Mouse (Mus musculus): ENCODE data around the gene Gm10490. TPM values are rescaled to one million over a fixed set of nuclear protein-coding genes. Genes with fewer than 3 reads are reported as not detected.

The Gm10490 gene
- total RNA-seq (2023): not detected

DNA sequence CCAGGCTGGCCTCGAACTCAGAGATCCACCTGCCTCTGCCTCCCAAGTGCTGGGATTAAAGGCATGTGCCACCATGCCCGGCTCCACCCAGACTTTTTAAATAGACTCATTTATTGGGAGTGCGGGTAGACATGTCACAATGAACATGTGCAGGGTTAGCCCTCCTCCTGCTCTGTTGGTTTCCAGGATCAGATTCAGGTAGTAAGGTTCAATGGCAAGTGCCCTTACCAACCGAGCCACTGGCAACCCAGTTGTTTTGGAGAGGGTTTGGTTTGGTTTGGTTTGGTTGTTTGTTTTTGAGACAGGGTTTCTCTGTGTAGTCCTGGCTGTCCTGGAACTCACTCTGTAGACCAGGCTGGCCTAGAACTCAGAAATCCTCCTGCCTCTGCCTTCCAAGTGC is at the start of gene Gm10490:
Gene Gm10490 (plus strand): TSS at position 301 of the 400 bp plus-strand sequence.

DNA sequence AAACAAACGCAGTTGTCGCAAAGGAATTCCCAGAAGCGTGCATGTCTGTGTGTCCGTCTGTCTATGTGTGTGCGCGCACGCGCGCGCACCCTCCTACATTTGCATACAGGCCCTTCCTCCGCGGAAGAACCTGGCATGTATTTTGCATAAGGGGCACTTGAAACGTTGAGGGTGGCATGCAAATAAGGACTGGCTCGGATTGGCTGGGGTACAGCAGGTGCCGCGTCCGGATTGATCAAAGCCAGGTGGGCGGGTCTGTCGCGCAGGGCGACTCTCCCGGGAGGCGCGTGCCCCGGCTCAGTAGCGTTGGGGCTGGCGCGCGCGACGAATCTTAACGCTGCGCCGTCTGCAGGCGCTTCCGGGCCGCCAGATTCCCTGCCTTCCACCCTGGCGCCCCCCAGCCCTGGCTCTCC is 31.3 kb upstream of the Gm10490 start, which contains the start of gene Pim2:
Gene Pim2 (plus strand): TSS at position 256 of the 413 bp plus-strand sequence.

DNA sequence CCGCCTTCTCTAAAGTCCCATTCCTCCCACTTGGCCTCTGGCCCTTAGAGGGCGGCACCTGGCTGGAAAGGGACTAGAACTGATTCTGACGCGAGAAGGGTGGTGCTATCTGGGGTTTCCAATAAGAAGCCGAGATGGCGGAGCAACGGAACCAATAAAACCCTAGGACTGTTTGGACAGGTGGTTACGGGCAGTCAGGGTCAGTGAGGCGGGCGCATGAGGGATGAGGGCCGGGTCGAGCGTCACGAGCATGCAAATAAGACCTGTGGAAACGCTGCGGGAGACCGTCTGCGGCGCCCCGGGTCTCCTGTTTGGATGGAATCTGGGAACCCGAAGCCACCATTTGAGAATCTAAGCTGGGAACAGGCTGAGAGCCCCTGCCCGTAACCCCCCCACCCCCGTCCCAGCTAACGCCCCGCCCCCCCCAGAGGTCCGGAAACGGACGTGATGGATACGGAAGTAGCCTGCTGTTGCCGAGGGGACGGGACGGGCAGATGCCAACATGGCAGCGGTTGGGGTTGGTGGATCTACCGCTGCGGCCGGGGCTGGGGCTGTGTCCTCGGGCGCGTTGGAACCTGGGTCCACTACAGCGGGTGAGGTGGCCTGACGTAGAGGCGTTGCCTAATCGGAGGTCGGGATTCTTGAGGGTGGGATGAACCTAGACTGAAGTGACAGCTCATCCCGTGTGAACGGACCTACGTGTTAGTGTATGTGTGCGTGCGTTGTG is 25.3 kb upstream of the Gm10490 start, which contains the start of gene Slc35a2:
Gene Slc35a2 (plus strand): TSS at position 188 of the 727 bp plus-strand sequence.

DNA sequence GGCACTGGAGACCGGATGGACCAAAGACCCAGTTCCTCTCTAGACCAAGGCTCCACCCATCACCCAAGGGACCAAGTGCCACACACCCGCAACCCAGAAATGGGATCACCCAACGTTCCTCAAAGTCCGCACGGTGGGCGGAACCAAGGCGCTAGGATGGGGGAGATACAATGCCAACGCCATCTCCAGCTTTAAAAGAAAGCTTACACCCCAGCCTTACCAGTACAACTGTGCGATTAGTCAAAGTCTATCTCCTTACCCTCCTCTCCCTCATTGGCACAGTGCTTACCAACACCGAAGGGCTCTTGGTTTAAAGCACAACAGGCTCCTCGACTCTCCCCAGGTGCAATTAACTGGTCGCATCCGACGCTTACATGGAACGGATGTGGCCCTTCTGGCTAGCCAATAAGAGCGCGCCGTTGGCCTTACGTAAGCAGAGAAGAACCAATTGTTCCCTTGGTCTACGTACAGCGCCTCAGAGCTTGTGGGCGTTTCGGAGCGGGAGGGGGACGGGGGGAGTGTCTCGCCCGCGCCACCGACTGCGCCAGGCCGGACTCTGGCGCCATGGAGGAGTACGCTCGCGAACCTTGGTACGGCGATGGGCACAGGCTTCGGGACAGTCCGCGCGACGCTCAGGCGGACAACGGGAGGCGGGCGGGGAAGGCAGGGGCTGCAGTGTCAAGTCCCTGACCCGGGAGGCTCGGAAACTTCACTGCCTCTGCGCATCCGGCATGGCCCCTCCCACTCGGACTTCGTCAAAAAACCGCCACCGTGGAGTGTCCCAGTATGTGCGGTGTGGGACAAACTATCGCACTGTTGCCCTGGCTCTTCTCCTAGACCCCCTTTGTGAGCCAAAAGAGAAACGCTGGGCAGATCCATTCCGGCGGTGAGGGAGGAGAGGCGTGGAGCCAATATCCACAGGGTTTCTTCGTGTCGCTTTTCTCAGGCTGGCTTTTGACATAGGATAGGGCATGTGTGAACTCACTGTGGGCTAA is 10.2 kb upstream of the Gm10490 start, which contains the start of the genes Pqbp1 and Timm17b:
Gene Pqbp1 (minus strand): TSS at position 390 of the 995 bp plus-strand sequence.
Gene Timm17b (plus strand): TSS at position 478 of the 995 bp plus-strand sequence.

DNA sequence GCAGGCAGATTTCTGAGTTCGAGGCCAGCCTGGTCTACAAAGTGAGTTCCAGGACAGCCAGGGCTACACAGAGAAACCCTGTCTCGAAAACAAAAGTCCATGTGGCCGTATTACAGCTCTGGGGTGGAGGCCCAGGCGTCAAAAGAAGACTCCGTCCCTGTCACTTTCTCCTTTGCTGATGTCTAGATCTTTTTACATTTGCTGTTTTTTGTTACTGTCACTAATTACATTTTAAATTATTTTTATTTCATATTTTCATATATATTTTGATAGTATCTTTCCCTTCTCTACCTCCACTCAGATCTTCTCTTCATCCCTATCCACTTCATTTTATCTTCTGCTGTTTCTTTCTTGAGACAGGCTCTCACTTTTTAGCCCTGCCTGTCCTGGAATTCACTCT is 1.6 kb upstream of the Gm10490 start, which contains the start of gene Gm10491:
Gene Gm10491 (minus strand): TSS at position 101 of the 400 bp plus-strand sequence.

DNA sequence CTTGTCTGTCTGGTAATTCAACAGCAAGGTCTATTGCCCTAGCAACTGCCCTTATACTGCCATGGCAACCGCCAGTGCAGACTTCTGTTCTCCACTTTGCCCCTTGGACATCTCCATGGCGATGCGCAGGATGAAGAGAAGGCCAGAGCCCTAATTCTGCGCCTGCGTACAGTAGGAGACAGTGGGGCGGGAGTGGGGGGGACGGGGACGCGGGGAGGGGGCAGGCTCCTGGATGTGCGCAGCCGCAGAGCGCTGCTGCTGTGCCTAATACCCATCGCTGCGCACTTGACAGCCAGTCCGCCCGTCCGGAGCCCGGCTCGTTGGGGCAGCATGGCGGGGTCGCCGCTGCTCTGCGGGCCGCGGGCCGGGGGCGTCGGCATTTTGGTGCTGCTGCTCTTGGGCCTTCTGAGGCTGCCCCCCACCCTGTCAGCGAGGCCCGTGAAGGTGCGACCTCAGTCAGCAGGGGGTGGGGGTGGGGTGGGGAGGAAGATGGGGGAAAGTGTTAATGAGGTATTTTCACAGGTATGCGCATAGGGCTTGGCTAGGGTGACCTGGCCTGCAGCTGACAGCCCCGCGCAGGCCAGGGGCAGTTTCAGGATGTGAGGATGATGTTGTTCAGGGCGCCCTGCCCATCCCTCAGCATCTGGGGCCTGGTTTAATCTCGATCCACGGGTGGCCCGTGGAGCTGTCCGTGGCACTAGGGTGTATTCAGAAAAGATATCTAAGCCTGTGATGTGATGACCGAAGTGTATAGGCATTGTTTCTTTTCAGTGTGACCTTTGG is 10.4 kb downstream of the Gm10490 start, which contains the start of gene Pcsk1n:
Gene Pcsk1n (plus strand): TSS at position 222 of the 783 bp plus-strand sequence.

DNA sequence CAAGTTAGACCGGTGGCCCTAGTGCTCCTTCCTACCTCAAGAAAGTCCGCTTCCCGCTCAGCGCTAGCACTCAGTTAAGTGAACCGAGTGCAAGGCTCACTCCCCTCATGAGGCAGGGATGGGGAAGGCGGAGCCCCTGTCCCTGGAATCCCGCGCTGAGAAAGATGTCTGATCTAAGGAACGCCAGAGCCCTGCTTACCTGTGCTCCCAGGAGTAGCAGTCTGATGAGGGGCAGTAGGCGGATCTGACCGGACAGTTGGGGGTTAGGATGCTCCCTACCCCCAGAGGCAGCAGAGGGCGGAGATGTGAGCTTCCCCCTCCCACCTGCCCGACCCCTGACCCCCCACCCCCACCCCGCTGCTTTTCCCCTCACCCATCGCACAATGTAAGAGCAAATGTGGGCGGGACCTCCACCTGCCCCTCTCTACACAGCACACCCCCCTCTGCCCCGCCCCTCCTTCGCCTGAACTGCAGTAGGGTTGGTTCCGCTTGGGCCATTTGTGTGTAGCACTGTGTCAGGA is 19.0 kb downstream of the Gm10490 start, which contains the start of gene Eras:
Gene Eras (minus strand): TSS at position 338 of the 521 bp plus-strand sequence.

DNA sequence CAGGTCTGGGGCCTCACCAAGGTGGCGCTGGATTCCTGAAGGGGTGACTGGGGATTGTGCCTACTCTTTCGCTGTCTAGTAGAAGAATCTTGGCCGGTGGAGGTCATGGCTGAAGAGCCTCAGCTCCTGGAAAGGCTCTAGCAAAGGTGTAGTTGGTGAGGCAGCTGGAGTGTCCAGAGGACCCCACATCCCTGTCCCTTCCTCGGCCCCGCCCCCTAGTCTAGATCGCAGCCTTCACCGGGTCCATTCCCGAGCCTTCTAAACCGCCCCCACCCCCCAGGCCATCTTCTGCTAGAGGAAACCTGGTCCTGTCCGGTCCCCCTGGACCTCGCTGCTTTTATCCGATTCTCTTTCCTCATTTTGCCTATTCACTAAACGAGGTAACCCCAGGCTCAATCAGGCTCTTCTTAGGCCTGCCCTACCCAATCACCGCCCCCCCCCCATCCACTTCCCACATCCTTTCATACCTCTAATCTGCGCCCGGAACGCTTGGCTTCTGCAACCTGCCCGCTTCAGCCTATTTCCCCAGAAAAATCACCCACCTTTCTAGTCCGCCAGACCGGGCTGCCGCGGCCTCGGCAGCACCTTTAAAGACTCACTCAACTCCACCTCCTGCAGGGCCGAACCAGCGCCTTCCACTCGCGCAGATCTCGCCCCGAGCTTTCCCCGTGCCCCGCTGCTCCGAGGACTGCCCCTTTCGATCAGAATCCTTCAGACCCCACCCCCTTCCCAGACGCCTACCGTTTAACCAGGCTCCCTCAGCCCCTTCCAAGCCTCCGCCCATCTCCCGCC is 38.0 kb downstream of the Gm10490 start, which contains the start of gene Hdac6:
Gene Hdac6 (minus strand): TSS at position 782 of the 792 bp plus-strand sequence.

Other genes with a start within 250 kb of the Gm10490 start
- 100 to 1,000 TPM; 469 to 499 TPM for gene Plp2, start 238.2 kb upstream of the Gm10490 start, total RNA-seq (2023)
- under 1 TPM; 0.27 to 0.35 TPM for gene Magix, start 228.3 kb upstream of the Gm10490 start, total RNA-seq (2023)
- gene Gpkow, start 212.4 kb upstream of the Gm10490 start, total RNA-seq (2023): 10 to 100 TPM; 30.3 to 38.9 TPM
- 10 to 100 TPM; 46.7 to 57.0 TPM for gene Wdr45, start 195.2 kb upstream of the Gm10490 start, total RNA-seq (2023)
- gene Gm45208, start 187.3 kb upstream of the Gm10490 start, total RNA-seq (2023): not detected
- 1 to 10 TPM; 3.8 to 5.6 TPM for gene Praf2, start 181.1 kb upstream of the Gm10490 start, total RNA-seq (2023)
- under 1 TPM in 1 of 2 experiments, not detected in 1; 0.18 TPM for gene Ccdc120, start 158.6 kb upstream of the Gm10490 start, total RNA-seq (2023)
- gene Tfe3, start 147.0 kb upstream of the Gm10490 start, total RNA-seq (2023): 10 to 100 TPM; 63.8 to 76.2 TPM
- gene Gripap1, start 119.8 kb upstream of the Gm10490 start, total RNA-seq (2023): 100 to 1,000 TPM; 135 to 144 TPM
- 1 to 10 TPM; 1.3 to 5.8 TPM for gene Kcnd1, start 87.3 kb upstream of the Gm10490 start, total RNA-seq (2023)
- gene Otud5, start 68.2 kb upstream of the Gm10490 start, total RNA-seq (2023): 100 to 1,000 TPM; 115 to 130 TPM
- 1 to 10 TPM; 4.4 to 5.6 TPM for gene Pim2, start 31.3 kb upstream of the Gm10490 start, total RNA-seq (2023)
- 10 to 100 TPM; 15.6 to 23.7 TPM for gene Slc35a2, start 25.5 kb upstream of the Gm10490 start, total RNA-seq (2023)
- gene Pqbp1, start 10.3 kb upstream of the Gm10490 start, total RNA-seq (2023): 10 to 100 TPM; 37.7 to 43.9 TPM
- 10 to 100 TPM; 48.6 to 57.2 TPM for gene Timm17b, start 10.2 kb upstream of the Gm10490 start, total RNA-seq (2023)
- not detected for gene Gm10491, start 1.7 kb upstream of the Gm10490 start, total RNA-seq (2023)
- gene Pcsk1n, start 10.3 kb downstream of the Gm10490 start, total RNA-seq (2023): not detected
- not detected for gene Eras, start 19.1 kb downstream of the Gm10490 start, total RNA-seq (2023)
- gene Hdac6, start 38.3 kb downstream of the Gm10490 start, total RNA-seq (2023): 10 to 100 TPM in 1 of 2 experiments, 1 to 10 TPM in 1; 8.4 to 10.1 TPM
- gene Gata1, start 68.5 kb downstream of the Gm10490 start, total RNA-seq (2023): 10 to 100 TPM in 1 of 2 experiments, 1 to 10 TPM in 1; 4.3 to 12.0 TPM
- gene Glod5, start 109.0 kb downstream of the Gm10490 start, total RNA-seq (2023): not detected
- 10 to 100 TPM; 30.6 to 35.0 TPM for gene Suv39h1, start 165.2 kb downstream of the Gm10490 start, total RNA-seq (2023)
- 100 to 1,000 TPM; 161 to 164 TPM for gene Was, start 181.0 kb downstream of the Gm10490 start, total RNA-seq (2023)
- 10 to 100 TPM; 34.0 to 39.2 TPM for gene Wdr13, start 223.3 kb downstream of the Gm10490 start, total RNA-seq (2023)
- 100 to 1,000 TPM; 325 to 356 TPM for gene Rbm3, start 236.3 kb downstream of the Gm10490 start, total RNA-seq (2023)